Mouse (Mus musculus) testis, adult 2 months (tissue): ENCODE results near the gene Dnaja3.

ENCODE experiments used
- CTCF ChIP-seq: fragments of 200-500 bp; IDR thresholded peaks from 2 replicates; pipeline ENCODE4 v1.5.1; 2012; ENCODE audit warnings: low read depth, mild to moderate bottlenecking, inconsistent platforms, low read length, moderate library complexity; ENCODE audit not compliant: control insufficient read depth, insufficient read depth, insufficient replicate concordance
- POLR2A ChIP-seq: fragments of 200-500 bp; IDR thresholded peaks from 2 replicates; pipeline ENCODE4 v1.6.1; 2012; ENCODE audit warnings: low read depth, mild to moderate bottlenecking, inconsistent platforms, low read length, moderate library complexity; ENCODE audit not compliant: control insufficient read depth

- TF ChIP-seq CTCF (no peak), POLR2A (no peak)
Observed at GRCm38 (mm10) chr16:4603453-4603837, 36.3 kb upstream of the Dnaja3 start.
